Mouse (Mus musculus): ENCODE data around the gene Msrb3. TPM values are rescaled to one million over a fixed set of nuclear protein-coding genes. Genes with fewer than 3 reads are reported as not detected.

The Msrb3 gene
- total RNA-seq, 2 experiments from 2014 or later = 3.3 to 3.4 TPM

GRCm38 (mm10) chr10:120820781-120821300, 78.1 kb downstream of the Msrb3 start:
- DNase-seq = no peak
- intact Hi-C loops (cut with DNase I) = no loop called here

- no peak for DNase-seq
- intact Hi-C loops (cut with DNase I) = no loop called here
Observed at GRCm38 (mm10) chr10:120815290-120815689, 83.6 kb downstream of the Msrb3 start.

- intact Hi-C loops (cut with DNase I) = no loop called here
- no peak for DNase-seq
Observed at GRCm38 (mm10) chr10:120811796-120812443, 87.0 kb downstream of the Msrb3 start.

- DNase-seq = no peak
- intact Hi-C loops (cut with DNase I) = no loop called here
Observed at GRCm38 (mm10) chr10:120810832-120811571, 87.9 kb downstream of the Msrb3 start.

GRCm38 (mm10) chr10:120810053-120810696, 88.7 kb downstream of the Msrb3 start:
- DNase-seq = no peak
- intact Hi-C loops (cut with DNase I) = no loop called here

- DNase-seq = no peak
- intact Hi-C loops (cut with DNase I) = no loop called here
Observed at GRCm38 (mm10) chr10:120808167-120808566, 90.7 kb downstream of the Msrb3 start.

GRCm38 (mm10) chr10:120801127-120801526, 97.8 kb downstream of the Msrb3 start:
- intact Hi-C loops (cut with DNase I) = no loop called here
- no peak for DNase-seq

- intact Hi-C loops (cut with DNase I) = no loop called here
- no peak for DNase-seq
Observed at GRCm38 (mm10) chr10:120799479-120799878, 99.4 kb downstream of the Msrb3 start.

GRCm38 (mm10) chr10:120796749-120797148, 102.2 kb downstream of the Msrb3 start:
- intact Hi-C loops (cut with DNase I) = no loop called here
- DNase-seq = no peak

GRCm38 (mm10) chr10:120794391-120794817, 104.5 kb downstream of the Msrb3 start:
- intact Hi-C loops (cut with DNase I) = no loop called here
- no peak for DNase-seq

GRCm38 (mm10) chr10:120792191-120792765, 106.6 kb downstream of the Msrb3 start:
- no peak for DNase-seq
- intact Hi-C loops (cut with DNase I) = no loop called here

- intact Hi-C loops (cut with DNase I) = no loop called here
Observed at GRCm38 (mm10) chr10:120791438-120791837, 107.5 kb downstream of the Msrb3 start.

GRCm38 (mm10) chr10:120787202-120787601, 111.7 kb downstream of the Msrb3 start:
- DNase-seq = peak; percentile 5
- intact Hi-C loops (cut with DNase I) = no loop called here

More at GRCm38 (mm10) chr10:120791438-120791837, 107.5 kb downstream of the Msrb3 start:
- DNase-seq = no peak

- no peak for DNase-seq
- intact Hi-C loops (cut with DNase I) = no loop called here
Observed at GRCm38 (mm10) chr10:120784516-120784915, 114.4 kb downstream of the Msrb3 start.

GRCm38 (mm10) chr10:120783393-120783792, 115.5 kb downstream of the Msrb3 start:
- intact Hi-C loops (cut with DNase I) = no loop called here

GRCm38 (mm10) chr10:120777499-120777898, 121.4 kb downstream of the Msrb3 start:
- intact Hi-C loops (cut with DNase I) = no loop called here
- no peak for DNase-seq

More at GRCm38 (mm10) chr10:120783393-120783792, 115.5 kb downstream of the Msrb3 start:
- no peak for DNase-seq

- intact Hi-C loops (cut with DNase I) = no loop called here
- DNase-seq = no peak
Observed at GRCm38 (mm10) chr10:120775361-120775760, 123.5 kb downstream of the Msrb3 start.

- intact Hi-C loops (cut with DNase I) = no loop called here
- DNase-seq = no peak
Observed at GRCm38 (mm10) chr10:120767418-120767817, 131.5 kb downstream of the Msrb3 start.

- intact Hi-C loops (cut with DNase I) = no loop called here
- DNase-seq = no peak
Observed at GRCm38 (mm10) chr10:120765398-120765797, 133.5 kb downstream of the Msrb3 start.

GRCm38 (mm10) chr10:120763656-120764466, 135.0 kb downstream of the Msrb3 start:
- intact Hi-C loops (cut with DNase I) = no loop called here
- DNase-seq = peak; percentile 41
